Mouse (Mus musculus): Measurements from ENCODE around the gene Gatd1. TPM values are rescaled to one million over a fixed set of nuclear protein-coding genes. Genes with fewer than 3 reads are reported as not detected.

The Gatd1 gene
- total and polyA plus RNA-seq, 3 experiments = 15.4 to 23.9 (median 22.6) TPM

DNA sequence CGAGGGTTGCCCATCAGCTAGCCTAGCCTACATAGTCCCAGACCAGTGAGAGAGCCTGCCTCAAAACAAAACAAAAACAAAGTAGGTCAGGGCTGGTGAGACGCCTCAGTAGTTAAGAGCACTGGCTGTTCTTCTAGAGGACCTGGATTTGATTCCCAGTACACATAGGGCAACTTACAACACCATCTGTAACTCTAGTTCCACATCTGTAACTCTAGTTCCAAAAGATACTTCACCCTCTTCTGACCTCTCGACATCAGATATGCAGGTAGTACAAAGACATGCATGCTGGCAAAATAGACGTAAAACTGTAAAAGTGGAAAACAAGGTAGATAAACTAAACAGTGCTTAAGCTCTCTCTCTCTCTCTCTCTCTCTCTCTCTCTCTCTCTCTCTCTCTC is 9.9 kb upstream of the Gatd1 start:
- ATAC-seq (ENCODE audit: extremely low read depth, insufficient number of reproducible peaks, low FRiP score, poor library complexity, severe bottlenecking) (no peak), DNase-seq (ENCODE audit: low spot score) (no peak)
- TF ChIP-seq POLR2AphosphoS5 (IDR thresholded peaks at IDR 0.05; ENCODE audit: insufficient replicate concordance, low read depth, low read length) (no peak), GATA2 (IDR thresholded peaks at IDR 0.05; ENCODE audit: borderline replicate concordance, low read depth, low read length) (no peak), GATA1 (IDR thresholded peaks at IDR 0.05; ENCODE audit: borderline replicate concordance, low read length) (no peak), CTCF (IDR thresholded peaks at IDR 0.05; ENCODE audit: low read depth, low read length) (no peak), TAL1 (conservative IDR thresholded peaks at IDR 0.05; ENCODE audit: low read depth, low read length) (no peak)
- peaks cover 32% of the 10 kb centered on the region for H3K4me1 ChIP-seq (ENCODE audit: insufficient read depth, low read depth, low read length)
- no peaks in the 10 kb centered on the region for H3K36me3 ChIP-seq (replicated peaks)
- peaks cover 52% of the 10 kb centered on the region for H3K27me3 ChIP-seq (ENCODE audit: insufficient read depth, low read length)
- no peaks in the 10 kb centered on the region for H3K9me3 ChIP-seq (replicated peaks)
- H3K4me3 ChIP-seq (ENCODE audit: low read depth, low read length) = no peak overlapping the region

DNA sequence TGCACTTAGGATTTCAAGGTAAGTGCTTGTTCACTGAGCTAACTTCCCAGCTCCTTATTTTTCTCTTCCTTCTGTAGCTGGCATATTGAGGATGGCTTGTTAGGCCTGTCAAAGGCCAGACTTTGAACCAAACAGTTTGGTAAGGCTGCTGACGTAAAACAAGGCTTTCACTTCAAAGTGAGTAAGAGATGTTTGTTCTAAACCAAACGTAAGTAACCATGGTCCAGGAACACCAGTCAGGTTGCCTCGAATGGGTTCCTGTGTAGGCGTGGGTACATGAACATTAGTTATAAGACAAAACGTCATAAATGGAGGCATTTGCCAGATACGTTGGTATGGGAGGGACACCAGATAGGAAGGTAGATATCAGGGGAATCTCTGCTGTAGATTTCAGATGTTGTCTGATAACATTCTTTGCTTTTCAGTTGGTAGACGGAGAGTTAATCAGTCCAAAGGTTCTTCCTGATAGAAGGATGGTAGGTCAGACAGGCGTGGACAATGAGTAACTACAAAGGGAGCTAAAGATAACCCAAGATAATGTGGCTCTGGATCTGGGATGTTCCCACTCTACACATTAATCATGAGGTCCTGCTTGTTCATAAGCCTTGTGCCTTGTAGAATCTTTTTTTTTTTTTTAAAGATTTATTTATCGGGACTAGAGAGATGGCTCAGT is 6.2 kb upstream of the Gatd1 start:
- ATAC-seq (ENCODE audit: extremely low read depth, insufficient number of reproducible peaks, low FRiP score, poor library complexity, severe bottlenecking) = no peak
- no peak overlapping the region for H3K4me3 ChIP-seq (ENCODE audit: low read depth, low read length)
- H3K27me3 ChIP-seq (ENCODE audit: insufficient read depth, low read length) = peaks cover 32% of the 10 kb centered on the region
- H3K9me3 ChIP-seq (replicated peaks) = no peaks in the 10 kb centered on the region
- no peak for DNase-seq (ENCODE audit: low spot score)
- H3K36me3 ChIP-seq (replicated peaks) = no peaks in the 10 kb centered on the region
- TF ChIP-seq GATA1 (IDR thresholded peaks at IDR 0.05; ENCODE audit: borderline replicate concordance, low read length) (no peak), POLR2AphosphoS5 (IDR thresholded peaks at IDR 0.05; ENCODE audit: insufficient replicate concordance, low read depth, low read length) (no peak), TAL1 (conservative IDR thresholded peaks at IDR 0.05; ENCODE audit: low read depth, low read length) (no peak), GATA2 (IDR thresholded peaks at IDR 0.05; ENCODE audit: borderline replicate concordance, low read depth, low read length) (no peak), CTCF (IDR thresholded peaks at IDR 0.05; ENCODE audit: low read depth, low read length) (no peak)
- H3K4me1 ChIP-seq (ENCODE audit: insufficient read depth, low read depth, low read length) = peaks cover 20% of the 10 kb centered on the region

DNA sequence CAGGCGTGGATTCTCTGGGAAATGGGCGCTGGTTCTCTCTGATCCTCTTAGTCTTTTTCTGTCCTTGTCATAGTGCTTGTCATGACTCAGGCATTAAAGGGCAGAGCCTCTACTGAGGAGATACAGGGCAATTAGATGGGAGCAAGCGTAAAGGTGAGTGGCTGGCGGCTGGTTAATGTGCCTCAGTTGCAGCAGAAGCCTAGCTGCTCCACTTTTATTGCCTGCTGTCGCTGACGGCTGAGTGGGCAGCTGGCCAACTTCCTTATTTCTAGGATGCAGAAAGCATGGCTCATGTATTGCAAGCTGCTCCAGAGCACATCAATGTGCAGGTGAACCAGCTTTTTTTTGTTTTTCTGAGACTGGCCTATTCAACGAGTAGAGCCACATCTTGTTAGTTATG is 5.0 kb upstream of the Gatd1 start:
- Histone ChIP-seq H3K4me3 (ENCODE audit: low read depth, low read length) (no peak overlapping the region), H3K36me3 (replicated peaks) (no peaks in the 10 kb centered on the region), H3K9me3 (replicated peaks) (no peaks in the 10 kb centered on the region), H3K4me1 (ENCODE audit: insufficient read depth, low read depth, low read length) (peaks cover 26% of the 10 kb centered on the region), H3K27me3 (ENCODE audit: insufficient read depth, low read length) (peaks cover 29% of the 10 kb centered on the region)
- no peak for ATAC-seq (ENCODE audit: extremely low read depth, insufficient number of reproducible peaks, low FRiP score, poor library complexity, severe bottlenecking)
- TF ChIP-seq CTCF (IDR thresholded peaks at IDR 0.05; ENCODE audit: low read depth, low read length) (no peak), POLR2AphosphoS5 (IDR thresholded peaks at IDR 0.05; ENCODE audit: insufficient replicate concordance, low read depth, low read length) (no peak), TAL1 (conservative IDR thresholded peaks at IDR 0.05; ENCODE audit: low read depth, low read length) (no peak), GATA2 (IDR thresholded peaks at IDR 0.05; ENCODE audit: borderline replicate concordance, low read depth, low read length) (no peak), GATA1 (IDR thresholded peaks at IDR 0.05; ENCODE audit: borderline replicate concordance, low read length) (no peak)
- no peak for DNase-seq (ENCODE audit: low spot score)

DNA sequence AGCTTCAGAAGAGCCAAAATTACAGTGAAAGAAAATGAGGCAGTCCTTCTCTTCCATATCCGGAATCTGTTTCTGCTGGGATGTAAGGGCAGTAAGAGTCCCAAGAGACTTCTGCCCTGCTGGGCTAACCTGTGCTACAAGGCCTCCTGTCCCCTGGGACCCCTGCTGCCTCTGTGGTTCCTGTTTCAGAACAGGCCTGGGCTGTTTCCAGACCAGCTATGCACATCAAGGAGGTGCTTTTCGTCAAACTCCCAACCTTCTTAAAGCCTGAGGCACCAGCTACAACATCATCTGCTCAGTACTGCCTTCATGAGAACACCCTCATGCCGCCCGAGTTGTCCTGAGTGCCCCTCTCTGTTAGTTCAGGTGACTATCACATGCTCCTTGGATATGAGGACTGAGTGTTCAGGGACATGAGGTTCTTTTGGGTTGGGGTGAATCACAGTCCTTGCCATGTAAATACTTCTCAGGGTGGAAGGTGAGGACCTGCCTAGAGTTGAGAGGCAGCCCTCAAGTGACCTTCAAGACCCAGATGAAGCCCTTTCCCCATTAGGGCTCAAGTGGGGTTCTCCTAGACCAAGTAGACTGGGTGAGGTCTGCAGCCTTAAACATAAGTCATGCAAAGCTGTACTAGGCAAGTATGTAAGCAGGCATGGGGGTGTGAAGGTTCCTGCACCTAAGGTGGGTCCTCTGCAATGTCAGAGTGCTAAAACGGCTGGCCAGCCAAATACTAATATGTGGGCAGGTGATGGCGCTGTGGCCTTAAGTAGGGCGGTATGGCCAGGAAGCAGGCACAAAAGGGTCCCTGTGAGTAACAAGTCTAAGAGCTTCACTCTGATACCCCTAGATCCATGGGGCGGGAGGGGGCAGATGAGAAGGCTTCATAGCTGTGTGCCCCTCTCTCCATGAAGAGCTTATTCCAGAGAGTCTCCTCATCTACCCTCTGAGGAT is 4.1 kb upstream of the Gatd1 start:
- H3K4me3 ChIP-seq (ENCODE audit: low read depth, low read length) = no peak overlapping the region
- TF ChIP-seq POLR2AphosphoS5 (IDR thresholded peaks at IDR 0.05; ENCODE audit: insufficient replicate concordance, low read depth, low read length) = no peak
- no peak for TF ChIP-seq CTCF (IDR thresholded peaks at IDR 0.05; ENCODE audit: low read depth, low read length)
- no peak for TF ChIP-seq GATA2 (IDR thresholded peaks at IDR 0.05; ENCODE audit: borderline replicate concordance, low read depth, low read length)
- no peak for TF ChIP-seq GATA1 (IDR thresholded peaks at IDR 0.05; ENCODE audit: borderline replicate concordance, low read length)
- peaks cover 32% of the 10 kb centered on the region for H3K4me1 ChIP-seq (ENCODE audit: insufficient read depth, low read depth, low read length)
- peaks cover 20% of the 10 kb centered on the region for H3K27me3 ChIP-seq (ENCODE audit: insufficient read depth, low read length)
- H3K36me3 ChIP-seq (replicated peaks) = no peaks in the 10 kb centered on the region
- DNase-seq (ENCODE audit: low spot score) = no peak
- ATAC-seq (ENCODE audit: extremely low read depth, insufficient number of reproducible peaks, low FRiP score, poor library complexity, severe bottlenecking) = no peak
- H3K9me3 ChIP-seq (replicated peaks) = no peaks in the 10 kb centered on the region

DNA sequence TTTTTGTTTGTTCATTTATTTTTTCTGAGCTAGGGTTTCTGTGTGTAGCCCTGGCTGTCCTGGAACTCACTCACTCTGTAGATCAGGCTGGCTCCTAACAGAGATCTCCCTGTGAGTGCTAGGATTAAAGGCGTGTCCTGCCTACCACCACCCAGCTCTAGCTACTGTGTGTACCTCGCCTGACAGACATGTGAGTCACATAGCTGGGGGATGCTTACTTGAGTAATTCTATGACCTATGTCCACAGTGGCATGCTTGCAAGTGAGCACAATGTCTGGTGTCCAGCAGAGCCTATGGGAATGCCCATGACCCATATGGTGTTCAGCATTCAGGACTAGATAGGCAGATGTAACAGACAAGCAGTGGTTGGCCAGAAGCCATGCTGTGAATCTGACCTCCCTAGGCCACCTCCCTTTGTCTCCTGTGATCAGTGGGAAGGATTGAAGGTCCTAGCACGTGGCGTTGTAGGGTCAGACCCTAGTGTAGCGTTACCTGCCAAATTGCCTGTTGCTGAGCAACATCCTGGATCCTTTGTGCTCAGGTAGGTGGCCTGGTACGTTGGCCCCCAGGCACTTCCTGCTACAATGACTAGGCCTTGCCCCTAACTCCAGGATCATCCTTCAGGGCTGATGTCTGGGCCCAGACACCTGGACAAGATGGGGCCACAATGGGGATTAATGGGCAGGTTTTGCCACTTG is 2.4 kb upstream of the Gatd1 start:
- Histone ChIP-seq H3K27me3 (ENCODE audit: insufficient read depth, low read length) (peaks cover 15% of the 10 kb centered on the region), H3K4me3 (ENCODE audit: low read depth, low read length) (no peak overlapping the region), H3K4me1 (ENCODE audit: insufficient read depth, low read depth, low read length) (peaks cover 43% of the 10 kb centered on the region), H3K36me3 (replicated peaks) (peaks cover 11% of the 10 kb centered on the region), H3K9me3 (replicated peaks) (no peaks in the 10 kb centered on the region)
- no peak for ATAC-seq (ENCODE audit: extremely low read depth, insufficient number of reproducible peaks, low FRiP score, poor library complexity, severe bottlenecking)
- no peak for DNase-seq (ENCODE audit: low spot score)
- TF ChIP-seq GATA2 (IDR thresholded peaks at IDR 0.05; ENCODE audit: borderline replicate concordance, low read depth, low read length) = no peak
- no peak for TF ChIP-seq GATA1 (IDR thresholded peaks at IDR 0.05; ENCODE audit: borderline replicate concordance, low read length)
- TF ChIP-seq CTCF (IDR thresholded peaks at IDR 0.05; ENCODE audit: low read depth, low read length) = no peak
- no peak for TF ChIP-seq TAL1 (conservative IDR thresholded peaks at IDR 0.05; ENCODE audit: low read depth, low read length)
- no peak for TF ChIP-seq POLR2AphosphoS5 (IDR thresholded peaks at IDR 0.05; ENCODE audit: insufficient replicate concordance, low read depth, low read length)
